Mouse (Mus musculus) cerebellum, adult 9-10 months (tissue): Measurements from ENCODE around the gene Ppp1r3e.

Experiments
- DNase-seq: peaks from one replicate; pipeline ENCODE4 v3.0.0; 2022

Ppp1r3e gene

GRCm38 (mm10) chr14:54876539-54877047 lies 757 bp downstream of the Ppp1r3e start:
- DNase-seq = peak; percentile 93

- peak; percentile 85 for DNase-seq
Measured at GRCm38 (mm10) chr14:54875844-54876538, 1.4 kb downstream of the Ppp1r3e start.

- DNase-seq = no peak
Measured at GRCm38 (mm10) chr14:54874165-54874564, 3.2 kb downstream of the Ppp1r3e start.

- DNase-seq = no peak
Measured at GRCm38 (mm10) chr14:54870861-54871260, 6.5 kb downstream of the Ppp1r3e start, which contains the start of gene Homez. TSS of gene Homez (minus strand) at chr14:54870961.

GRCm38 (mm10) chr14:54868026-54868425 lies 9.3 kb downstream of the Ppp1r3e start:
- DNase-seq = no peak

- DNase-seq = no peak
Measured at GRCm38 (mm10) chr14:54866936-54867335, 10.4 kb downstream of the Ppp1r3e start.

- no peak for DNase-seq
Measured at GRCm38 (mm10) chr14:54866268-54866667, 11.1 kb downstream of the Ppp1r3e start.

- DNase-seq = no peak
Measured at GRCm38 (mm10) chr14:54865626-54866025, 11.7 kb downstream of the Ppp1r3e start.

- DNase-seq = no peak
Measured at GRCm38 (mm10) chr14:54864313-54865036, 12.9 kb downstream of the Ppp1r3e start.

- DNase-seq = peak; percentile 91
Measured at GRCm38 (mm10) chr14:54863501-54864312, 13.6 kb downstream of the Ppp1r3e start.

- peak; percentile 83 for DNase-seq
Measured at GRCm38 (mm10) chr14:54860511-54860910, 16.8 kb downstream of the Ppp1r3e start.

- peak; percentile 83 for DNase-seq
Measured at GRCm38 (mm10) chr14:54857891-54858290, 19.5 kb downstream of the Ppp1r3e start.

- DNase-seq = no peak
Measured at GRCm38 (mm10) chr14:54856703-54857102, 20.6 kb downstream of the Ppp1r3e start.

GRCm38 (mm10) chr14:54855726-54856125 lies 21.6 kb downstream of the Ppp1r3e start:
- no peak for DNase-seq

GRCm38 (mm10) chr14:54843461-54843860 lies 33.9 kb downstream of the Ppp1r3e start:
- DNase-seq = peak; percentile 72

- DNase-seq = peak; percentile 58
Measured at GRCm38 (mm10) chr14:54823716-54824115, 53.6 kb downstream of the Ppp1r3e start.
